Mouse (Mus musculus) embryo, embryonic 9.5 days (tissue): ENCODE results near the gene Eng.

Experiments
- DNase-seq: peaks from one replicate; pipeline ENCODE4 v3.0.0-alpha.2; 2017; ENCODE audit errors: extremely low spot score

The Eng gene

GRCm38 (mm10) chr2:32709521-32710137 is 63.2 kb downstream of the Eng start:
- DNase-seq, result no peak

- no peak for DNase-seq
Observed at GRCm38 (mm10) chr2:32710425-32710824, 64.0 kb downstream of the Eng start.

GRCm38 (mm10) chr2:32711301-32712056 is 65.1 kb downstream of the Eng start:
- DNase-seq, result no peak

- DNase-seq, result peak; percentile 72
Observed at GRCm38 (mm10) chr2:32712108-32712551, 65.7 kb downstream of the Eng start.

GRCm38 (mm10) chr2:32712586-32712933 is 66.2 kb downstream of the Eng start:
- peak; percentile 95 for DNase-seq

- peak; percentile 94 for DNase-seq
Observed at GRCm38 (mm10) chr2:32712934-32713817, 66.8 kb downstream of the Eng start, which contains the start of gene Cdk9. TSS of gene Cdk9 (minus strand) at chr2:32713076.

- no peak for DNase-seq
Observed at GRCm38 (mm10) chr2:32714117-32714986, 68.0 kb downstream of the Eng start.

- DNase-seq, result no peak
Observed at GRCm38 (mm10) chr2:32714987-32715425, 68.6 kb downstream of the Eng start.

- DNase-seq, result no peak
Observed at GRCm38 (mm10) chr2:32718761-32719160, 72.4 kb downstream of the Eng start.

GRCm38 (mm10) chr2:32720053-32720452 is 73.7 kb downstream of the Eng start:
- no peak for DNase-seq

- no peak for DNase-seq
Observed at GRCm38 (mm10) chr2:32720681-32721229, 74.4 kb downstream of the Eng start, which contains the start of gene Sh2d3c. TSS of gene Sh2d3c (plus strand) at chr2:32721055.

- DNase-seq, result no peak
Observed at GRCm38 (mm10) chr2:32722046-32722445, 75.7 kb downstream of the Eng start.

- DNase-seq, result no peak
Observed at GRCm38 (mm10) chr2:32722581-32722980, 76.2 kb downstream of the Eng start.

- no peak for DNase-seq
Observed at GRCm38 (mm10) chr2:32724149-32724548, 77.8 kb downstream of the Eng start.

- DNase-seq, result no peak
Observed at GRCm38 (mm10) chr2:32724832-32725790, 78.7 kb downstream of the Eng start.

- DNase-seq, result peak; percentile 95
Observed at GRCm38 (mm10) chr2:32727435-32727834, 81.0 kb downstream of the Eng start.

GRCm38 (mm10) chr2:32728463-32728862 is 82.1 kb downstream of the Eng start:
- no peak for DNase-seq

- no peak for DNase-seq
Observed at GRCm38 (mm10) chr2:32729547-32729946, 83.2 kb downstream of the Eng start.

GRCm38 (mm10) chr2:32730854-32731253 is 84.5 kb downstream of the Eng start:
- peak; percentile 68 for DNase-seq

GRCm38 (mm10) chr2:32731911-32732310 is 85.5 kb downstream of the Eng start:
- DNase-seq, result no peak
